Mouse (Mus musculus) layer of hippocampus, postnatal 10 days (tissue): Measurements from ENCODE around the gene Slc13a2. TPM values are rescaled to one million over a fixed set of nuclear protein-coding genes. Genes with fewer than 3 reads are reported as not detected.

Experiments
- DNase-seq, 2 experiments: peaks; one replicate each; pipeline ENCODE4 v3.0.0; 2021; ENCODE audit warnings: low spot score in 2 of 2
- total RNA-seq, 2 experiments: library from RNA; stranded (reverse); gene quantifications; 2 replicates each; pipeline ENCODE4 v1.2.3; 2021

Gene Slc13a2
- total RNA-seq, 2 experiments from 2014 or later = not detected

DNA sequence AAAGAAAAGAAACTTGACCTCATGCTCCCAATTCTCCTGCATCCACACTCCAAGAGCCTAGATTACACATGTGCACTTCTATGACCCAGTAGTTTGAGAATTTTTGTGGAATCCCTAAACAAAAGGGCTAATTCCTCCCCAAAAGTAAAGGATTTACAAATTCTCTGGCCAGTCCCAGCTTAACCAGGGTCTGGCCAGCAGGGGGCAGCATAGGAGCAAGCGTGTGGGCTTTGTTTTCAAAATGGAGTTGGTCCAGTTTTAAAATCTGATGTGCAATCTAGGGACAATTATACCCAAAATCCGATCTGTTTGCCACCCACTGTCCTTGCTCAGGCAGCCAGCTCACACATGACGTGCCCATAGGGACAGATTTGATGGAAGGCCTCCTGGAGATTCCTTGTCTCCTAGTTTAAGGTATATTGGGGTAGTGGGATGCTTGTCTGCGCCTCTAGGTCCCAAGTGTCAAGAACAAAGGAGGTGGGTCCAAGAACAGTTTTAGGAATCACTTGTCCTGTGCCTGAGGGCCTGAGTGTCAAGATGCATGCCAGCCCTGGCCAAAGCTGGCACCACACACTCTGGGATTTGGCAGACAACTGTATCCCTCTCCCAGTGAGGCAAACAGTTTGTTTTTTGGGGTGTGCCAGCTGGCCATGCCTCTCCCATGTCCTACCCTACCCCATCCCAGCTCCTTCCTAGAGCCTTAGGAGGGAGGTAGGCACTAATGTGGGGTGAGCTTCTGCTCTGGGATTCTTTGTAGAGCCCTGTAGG is 66.4 kb downstream of the Slc13a2 start:
- peak; percentile 83 to 84 for DNase-seq

DNA sequence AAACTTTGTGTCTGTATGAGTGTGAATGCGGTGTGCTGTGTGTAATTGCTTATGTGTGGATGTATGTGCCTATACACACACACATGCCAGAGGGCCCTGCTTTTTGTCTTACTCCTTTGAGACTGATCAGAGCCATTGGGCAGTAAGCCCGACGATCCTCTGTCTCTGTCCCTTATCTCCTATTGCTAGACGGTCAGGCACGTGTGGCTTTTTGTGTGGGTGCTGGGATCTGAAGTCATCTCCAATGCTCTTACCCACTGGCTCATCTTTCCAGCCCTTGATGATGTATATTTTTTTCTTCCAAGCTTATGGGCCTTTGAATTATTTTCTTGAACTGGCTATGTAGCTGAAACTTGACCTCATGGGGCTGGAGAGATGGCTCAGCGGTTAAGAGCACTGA is 67.1 kb downstream of the Slc13a2 start:
- DNase-seq = no peak

DNA sequence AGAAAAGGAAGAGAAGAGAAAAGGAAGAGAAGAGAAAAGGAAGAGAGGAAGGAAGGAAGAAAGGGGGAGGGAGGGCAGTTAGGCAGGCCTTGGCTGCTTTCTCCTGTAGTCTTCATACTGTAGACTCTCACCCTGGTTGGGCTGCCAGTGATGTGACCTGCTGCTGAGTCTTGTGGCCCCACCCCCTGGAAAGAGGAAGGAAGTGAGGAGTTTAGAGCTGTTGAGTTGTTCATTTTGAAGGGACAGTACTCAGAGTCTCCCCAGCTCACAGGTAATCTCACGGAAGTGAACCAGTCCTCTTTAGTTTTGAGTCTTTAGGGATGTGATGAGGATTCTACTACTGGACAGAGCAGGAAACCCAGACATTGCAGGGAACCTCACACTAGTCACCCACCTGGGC is 68.9 kb downstream of the Slc13a2 start:
- no peak for DNase-seq

DNA sequence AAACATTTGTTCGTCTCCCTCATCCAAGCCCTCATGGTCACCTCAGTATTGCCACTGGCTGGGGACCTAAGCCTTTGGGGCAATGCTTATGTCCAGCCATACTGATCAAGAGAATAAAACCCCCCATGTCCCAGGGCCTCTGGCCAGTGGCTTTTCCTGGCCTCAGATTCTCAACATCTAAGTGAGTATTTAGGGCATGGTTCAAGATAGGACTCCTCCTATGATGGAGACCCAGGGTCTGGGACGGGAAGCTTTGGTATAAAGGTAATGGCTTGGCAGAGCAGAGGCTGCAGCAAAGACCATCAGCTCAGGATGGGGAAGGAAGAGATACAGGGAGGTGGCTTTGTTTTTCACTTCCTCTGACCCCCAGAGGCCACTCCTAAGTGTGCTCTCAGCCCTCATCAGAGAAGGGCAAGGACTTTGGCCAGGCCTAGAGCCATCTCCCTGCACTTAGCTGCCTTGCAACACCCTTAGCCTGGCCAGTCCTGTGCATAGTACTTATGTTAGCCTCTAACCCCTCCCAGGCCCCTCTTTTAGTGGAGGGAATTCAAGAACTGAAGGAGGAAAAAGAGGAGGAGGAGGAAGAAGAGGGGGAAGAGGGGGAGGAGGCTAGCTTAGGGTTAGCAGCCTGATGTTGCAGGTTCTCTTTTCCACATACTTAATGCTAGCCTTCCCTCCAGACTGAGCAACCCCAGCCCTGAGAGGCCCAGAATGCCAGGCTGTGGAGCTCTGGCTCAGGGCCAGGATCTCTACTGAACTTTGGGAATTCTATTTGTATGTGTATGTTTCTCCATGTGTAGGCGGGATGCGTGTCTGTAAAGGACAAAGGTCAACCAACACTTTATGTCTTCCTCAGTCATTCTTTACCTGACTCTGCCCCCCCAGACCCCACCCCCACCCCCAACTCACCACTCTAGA is 72.3 kb downstream of the Slc13a2 start:
- DNase-seq = no peak

DNA sequence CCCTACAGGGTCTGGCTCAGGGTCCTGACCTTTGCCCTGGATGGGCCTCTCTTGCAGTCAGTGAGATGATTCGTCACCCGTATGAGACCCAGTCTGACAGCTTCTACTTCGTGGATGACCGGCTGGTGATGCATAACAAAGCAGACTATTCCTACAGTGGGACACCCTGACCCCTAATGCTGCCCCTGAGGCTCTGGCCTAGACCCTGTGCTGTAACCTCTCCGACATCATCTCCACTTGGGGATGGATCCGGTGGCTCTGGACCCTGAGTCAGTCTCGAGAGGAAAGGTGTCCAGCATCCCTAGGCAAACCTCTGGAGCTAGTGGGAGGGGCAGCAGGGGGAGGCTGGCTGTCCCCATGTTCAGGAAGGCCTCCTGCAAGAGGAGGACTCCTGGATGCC is 73.5 kb downstream of the Slc13a2 start:
- DNase-seq = no peak

DNA sequence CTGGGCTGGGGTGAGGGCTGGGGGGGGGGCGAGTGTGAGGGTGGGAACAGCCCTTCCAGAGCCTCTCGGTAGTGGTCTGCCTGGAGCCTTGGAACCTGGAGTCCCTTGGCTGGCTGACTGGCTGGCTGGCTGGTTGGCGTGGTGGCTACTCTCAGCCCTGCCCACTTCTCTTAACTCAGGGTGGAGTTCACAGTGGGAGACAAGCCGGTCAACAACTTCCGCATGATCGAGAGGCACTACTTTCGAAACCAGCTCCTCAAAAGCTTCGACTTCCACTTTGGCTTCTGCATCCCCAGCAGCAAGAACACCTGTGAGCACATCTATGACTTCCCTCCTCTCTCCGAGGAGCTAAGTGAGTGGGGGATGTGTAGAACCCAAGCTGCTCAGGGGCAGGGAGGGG is 74.1 kb downstream of the Slc13a2 start:
- no peak for DNase-seq

Other genes with a start within 250 kb of the Slc13a2 start
- gene Nek8, start 245.5 kb downstream of the Slc13a2 start, total RNA-seq = 1 to 10 TPM; 6.2 to 6.4 TPM
- 10 to 100 TPM; 37.0 to 38.8 TPM for gene Tlcd1, start 245.5 kb downstream of the Slc13a2 start, total RNA-seq
- gene Rpl23a, start 238.6 kb downstream of the Slc13a2 start, total RNA-seq = 100 to 1,000 TPM; 878 to 942 TPM
- gene Rab34, start 233.8 kb downstream of the Slc13a2 start, total RNA-seq = 10 to 100 TPM; 40.9 to 42.2 TPM
- gene Proca1, start 228.8 kb downstream of the Slc13a2 start, total RNA-seq = 1 to 10 TPM; 4.5 to 5.8 TPM
- 10 to 100 TPM; 57.0 to 67.2 TPM for gene Sdf2, start 176.5 kb downstream of the Slc13a2 start, total RNA-seq
- 10 to 100 TPM; 91.6 to 94.6 TPM for gene Supt6, start 176.2 kb downstream of the Slc13a2 start, total RNA-seq
- 100 to 1,000 TPM; 174 to 188 TPM for gene 2610507B11Rik, start 160.5 kb downstream of the Slc13a2 start, total RNA-seq
- gene BC030499, start 131.4 kb downstream of the Slc13a2 start, total RNA-seq = 1 to 10 TPM in 1 of 2 experiments, under 1 TPM in 1; 0.47 to 1.8 TPM
- gene Spag5, start 120.7 kb downstream of the Slc13a2 start, total RNA-seq = 1 to 10 TPM; 6.5 to 7.1 TPM
- gene Aldoc, start 99.2 kb downstream of the Slc13a2 start, total RNA-seq = 100 to 1,000 TPM; 396 to 461 TPM
- gene Pigs, start 93.8 kb downstream of the Slc13a2 start, total RNA-seq = 10 to 100 TPM; 75.0 to 75.9 TPM
- gene Unc119, start 78.7 kb downstream of the Slc13a2 start, total RNA-seq = 10 to 100 TPM; 37.6 to 39.0 TPM
- gene Foxn1, start 35.7 kb downstream of the Slc13a2 start, total RNA-seq = not detected
- gene Slc46a1, start 43.5 kb upstream of the Slc13a2 start, total RNA-seq = 10 to 100 TPM; 10.7 to 13.0 TPM
- gene Sarm1, start 75.5 kb upstream of the Slc13a2 start, total RNA-seq = 10 to 100 TPM; 55.9 to 59.0 TPM
- 10 to 100 TPM; 65.7 to 66.3 TPM for gene Vtn, start 76.9 kb upstream of the Slc13a2 start, total RNA-seq
- gene Sebox, start 81.2 kb upstream of the Slc13a2 start, total RNA-seq = 1 to 10 TPM; 2.4 to 3.1 TPM
- 10 to 100 TPM; 34.2 to 40.6 TPM for gene Tmem199, start 90.0 kb upstream of the Slc13a2 start, total RNA-seq
- gene Poldip2, start 90.0 kb upstream of the Slc13a2 start, total RNA-seq = 100 to 1,000 TPM; 116 to 126 TPM
- 10 to 100 TPM; 46.3 to 47.5 TPM for gene Tnfaip1, start 114.1 kb upstream of the Slc13a2 start, total RNA-seq
- 10 to 100 TPM; 74.0 to 76.6 TPM for gene Ift20, start 114.1 kb upstream of the Slc13a2 start, total RNA-seq
- 10 to 100 TPM; 21.7 to 22.8 TPM for gene Tmem97, start 128.6 kb upstream of the Slc13a2 start, total RNA-seq